Comparison of ENCODE assay signal across 9 mouse cellular contexts in genomic region chr7:103860855-103861254, GRCm38 (mm10). TPM values are rescaled to one million over a fixed set of nuclear protein-coding genes. Genes with fewer than 3 reads are reported as not detected.
A peak's percentile ranks its signal among the peaks of the same experiment; 100 is the strongest.
DNase-seq lines count a peak whose midpoint lies in the region; ATAC-seq and TF ChIP-seq lines count a peak whose summit lies in the region.
"Had no signal": no experiment of that assay in that cellular context is flagged by ENCODE, and none has a peak within 500 bp of the region (broad histone marks: within the 10 kb centered on the region; RNA-seq: fewer than 3 reads in every experiment).

No protein-coding gene starts in this region.

- H3K27ac ChIP-seq in liver, postnatal 0 days (ENCODE audit: low read depth) = peak overlapping the region; percentile 89

- TF ChIP-seq CTCF in liver, postnatal 0 days (IDR thresholded peaks at IDR 0.05; ENCODE audit: low read depth) = peak; percentile 56

- WGBS in liver, postnatal 0 days (ENCODE audit: insufficient replicate concordance) = 39% methylated on average over 1 of the region's 1 CpGs

- no peaks in the 10 kb centered on the region for H3K9me3 ChIP-seq in liver, postnatal 0 days (ENCODE audit: low read length)

- H3K27me3 ChIP-seq in liver, postnatal 0 days (ENCODE audit: insufficient read depth, low read length) = no peaks in the 10 kb centered on the region

- peak; percentile 86 for ATAC-seq in liver, postnatal 0 days
- ATAC-seq in cerebellum, adult (ENCODE audit: insufficient number of reproducible peaks, low FRiP score, low TSS enrichment) = no peak

- H3K36me3 ChIP-seq in liver, postnatal 0 days (replicated peaks; ENCODE audit: insufficient read depth, low read length) = no peaks in the 10 kb centered on the region

- H3K9ac ChIP-seq in liver, postnatal 0 days (replicated peaks) = peak overlapping the region; percentile 58; the same call in 1 of the 2 replicates

- H3K4me3 ChIP-seq in liver, postnatal 0 days (ENCODE audit: low read depth, low read length) = no peak overlapping the region

- DNase-seq in testis, postnatal 14 days (ENCODE audit: low spot score) = peak; percentile 5
- no peak for DNase-seq in testis, postnatal 10 days (ENCODE audit: low spot score)
- DNase-seq in adrenal gland, postnatal 14 days = peak; percentile 75
- peak; percentile 32 to 52 for DNase-seq in heart, adult 9 months (ENCODE audit: low spot score in 2 of 2)
- peak; percentile 92 for DNase-seq in liver, postnatal 0 days
- no peak for DNase-seq in right cerebral cortex, postnatal 4 days

- H3K4me2 ChIP-seq in liver, postnatal 0 days (ENCODE audit: low read depth, low read length) = peak overlapping the region; percentile 2

- peaks cover 15% of the 10 kb centered on the region for H3K4me1 ChIP-seq in liver, postnatal 0 days (ENCODE audit: insufficient read depth)

- TF ChIP-seq EP300 in liver, postnatal 0 days (IDR thresholded peaks at IDR 0.05; ENCODE audit: low read depth) = peak; percentile 100

RNA-seq across cellular contexts. Expression of gene Hbb-y, which starts 7.8 kb away (rescaled TPM):
- total RNA-seq in adrenal gland, postnatal 14 days (2021) = not detected in 2 replicates
- polyA plus RNA-seq in liver, postnatal 0 days (2015; fragmentation: Nextera tagmentation; extraction: Ambion mirVana) = 5.5 and 5.6 TPM in 2 replicates
- polyA plus RNA-seq: gonadal fat pad, adult 2 months; small intestine, adult 2 months had no signal

RNA-seq across cellular contexts. Expression of gene Hbb-bh1, which starts 17.9 kb away (rescaled TPM):
- total RNA-seq in adrenal gland, postnatal 14 days (2021) = not detected in 2 replicates
- 1.8 and 2.5 TPM in 2 replicates for polyA plus RNA-seq in liver, postnatal 0 days (2015; fragmentation: Nextera tagmentation; extraction: Ambion mirVana)
- polyA plus RNA-seq: gonadal fat pad, adult 2 months; small intestine, adult 2 months had no signal

RNA-seq across cellular contexts. Expression of gene Hbb-bh2, which starts 20.5 kb away (rescaled TPM):
- total RNA-seq in adrenal gland, postnatal 14 days (2021) = not detected in 2 replicates
- not detected in 2 replicates for polyA plus RNA-seq in liver, postnatal 0 days (2015; fragmentation: Nextera tagmentation; extraction: Ambion mirVana)
- polyA plus RNA-seq: gonadal fat pad, adult 2 months; small intestine, adult 2 months had no signal

RNA-seq across cellular contexts. Expression of gene Olfr66, which starts 25.2 kb away (rescaled TPM):
- total RNA-seq in adrenal gland, postnatal 14 days (2021) = not detected in 2 replicates
- polyA plus RNA-seq in liver, postnatal 0 days (2015; fragmentation: Nextera tagmentation; extraction: Ambion mirVana) = not detected in 2 replicates
- polyA plus RNA-seq: gonadal fat pad, adult 2 months; small intestine, adult 2 months had no signal

RNA-seq across cellular contexts. Expression of gene Hbb-bs, which starts 33.0 kb away (rescaled TPM):
- total RNA-seq in adrenal gland, postnatal 14 days (2021) = 8,688 and 11,965 TPM in 2 replicates
- polyA plus RNA-seq in liver, postnatal 0 days (2015; fragmentation: Nextera tagmentation; extraction: Ambion mirVana) = 51,353 and 55,260 TPM in 2 replicates

Comparison
In these comparisons a context has a peak if more than half of its experiments do, and no peak if none do; other contexts are left out.
1. DNase-seq: peak in testis, postnatal 14 days (single experiment), adrenal gland, postnatal 14 days (single experiment), heart, adult 9 months (2 of 2) and liver, postnatal 0 days (single experiment); none in testis, postnatal 10 days (single experiment) and right cerebral cortex, postnatal 4 days (single experiment).